Mouse (Mus musculus): ENCODE results near the gene Mfsd11. TPM values are rescaled to one million over a fixed set of nuclear protein-coding genes. Genes with fewer than 3 reads are reported as not detected.

Gene Mfsd11
- polyA plus RNA-seq, 2 experiments: 35.0 to 46.0 TPM

DNA sequence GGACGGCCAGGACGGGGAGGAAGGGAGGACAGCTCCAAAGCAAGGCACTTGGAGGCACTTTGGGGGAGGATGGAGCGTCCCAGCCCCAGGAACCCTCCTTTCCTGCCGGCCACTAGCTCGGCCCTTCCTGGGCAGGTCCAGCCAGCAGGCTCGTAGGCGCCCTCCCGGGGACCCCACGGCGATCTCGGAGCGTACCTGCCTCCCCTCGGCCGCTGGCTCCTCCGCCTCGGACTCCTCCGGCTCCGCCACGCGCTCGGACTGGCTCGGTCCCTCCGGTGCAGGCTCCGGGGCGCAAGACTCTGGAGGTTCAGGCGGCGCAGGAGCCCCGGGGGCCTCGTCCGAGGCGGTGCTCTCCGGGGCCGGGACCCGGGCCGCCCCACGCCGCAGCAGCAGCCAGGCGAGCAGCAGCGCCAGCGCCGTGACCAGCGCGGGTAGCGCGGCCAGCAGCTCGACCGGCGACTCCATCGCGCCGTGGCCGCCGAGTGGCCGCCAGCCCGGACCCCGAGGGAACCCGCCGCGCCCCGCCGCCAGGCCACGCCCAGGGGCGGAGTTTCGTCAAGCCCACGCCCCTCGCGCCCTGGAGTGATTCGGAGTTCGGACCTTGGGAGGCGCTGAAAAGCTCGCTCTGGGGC, 24.6 kb upstream of the Mfsd11 start, which contains the start of gene Mxra7:
Gene Mxra7, minus strand, starts transcription at position 513 of the 632 bp plus-strand sequence.
- ATAC-seq (ENCODE audit: low FRiP score, low read depth) (peak; percentile 56), DNase-seq (ENCODE audit: low spot score) (peak; percentile 57)
- Histone ChIP-seq H3K4me2 (replicated peaks; ENCODE audit: low read depth, low read length, severe bottlenecking) (peak within 1 kb of the TSS; percentile 89), H3K9me3 (ENCODE audit: control insufficient read depth, low read length) (no peaks in the 10 kb centered on the region), H3K9ac (ENCODE audit: low read depth, low read length, severe bottlenecking) (peak within 1 kb of the TSS; percentile 78), H3K36me3 (ENCODE audit: control insufficient read depth, insufficient read depth, low read length) (peaks cover 7% of the 10 kb centered on the region), H3K4me1 (ENCODE audit: control insufficient read depth, insufficient read depth, low read length) (peaks cover 14% of the 10 kb centered on the region; the same call in 1 of the 2 replicates), H3K27me3 (ENCODE audit: control insufficient read depth, insufficient read depth, low read length) (no peaks in the 10 kb centered on the region), H3K4me3 (replicated peaks; ENCODE audit: low read length) (peak within 1 kb of the TSS; percentile 69), H3K27ac (replicated peaks; ENCODE audit: low read depth, low read length) (peak within 1 kb of the TSS; percentile 43; the same call in 1 of the 2 replicates)
- under 1% methylated on average over 52 of the region's 71 CpGs for WGBS
- no peak for TF ChIP-seq POLR2A (IDR thresholded peaks at IDR 0.05; ENCODE audit: borderline replicate concordance, extremely low read depth, insufficient read depth, insufficient read length)

DNA sequence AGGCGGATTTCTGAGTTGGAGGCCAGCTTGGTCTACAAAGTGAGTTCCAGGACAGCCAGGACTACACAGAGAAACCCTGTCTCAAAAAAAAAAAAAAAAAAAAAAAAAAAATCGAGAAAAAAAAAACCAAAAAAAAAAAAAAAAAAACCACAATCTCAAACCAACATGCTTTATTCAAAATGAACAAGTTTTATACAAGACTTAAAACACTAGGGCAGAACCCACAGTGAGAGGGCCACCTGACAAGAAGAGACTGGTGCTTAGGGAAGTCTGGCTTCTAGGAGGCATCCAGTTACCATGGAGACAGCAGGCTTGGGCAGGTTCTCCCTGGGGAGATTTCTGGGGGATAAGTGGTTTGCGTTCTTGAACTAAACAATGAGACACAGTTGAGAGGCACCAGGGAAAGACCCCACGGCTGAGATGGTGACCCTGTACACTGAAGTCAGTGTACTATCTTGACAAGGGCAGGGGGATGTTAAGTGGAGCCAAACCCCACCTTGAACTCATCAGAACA, 20.0 kb upstream of the Mfsd11 start:
- WGBS: 40% methylated on average over 4 of the region's 4 CpGs
- H3K4me3 ChIP-seq (replicated peaks; ENCODE audit: low read length): no peak overlapping the region
- H3K9ac ChIP-seq (ENCODE audit: low read depth, low read length, severe bottlenecking): no peak overlapping the region
- H3K4me1 ChIP-seq (ENCODE audit: control insufficient read depth, insufficient read depth, low read length): peaks cover 6% of the 10 kb centered on the region; the same call in 1 of the 2 replicates
- DNase-seq (ENCODE audit: low spot score) (peak; percentile 46), ATAC-seq (ENCODE audit: low FRiP score, low read depth) (no peak)
- no peak for TF ChIP-seq POLR2A (IDR thresholded peaks at IDR 0.05; ENCODE audit: borderline replicate concordance, extremely low read depth, insufficient read depth, insufficient read length)
- no peak overlapping the region for H3K27ac ChIP-seq (replicated peaks; ENCODE audit: low read depth, low read length)
- H3K4me2 ChIP-seq (replicated peaks; ENCODE audit: low read depth, low read length, severe bottlenecking): no peak overlapping the region
- H3K36me3 ChIP-seq (ENCODE audit: control insufficient read depth, insufficient read depth, low read length): peaks cover 51% of the 10 kb centered on the region
- no peaks in the 10 kb centered on the region for H3K27me3 ChIP-seq (ENCODE audit: control insufficient read depth, insufficient read depth, low read length)
- no peaks in the 10 kb centered on the region for H3K9me3 ChIP-seq (ENCODE audit: control insufficient read depth, low read length)

- DNase-seq (ENCODE audit: low spot score) (no peak), ATAC-seq (ENCODE audit: low FRiP score, low read depth) (no peak)
- Histone ChIP-seq H3K9me3 (ENCODE audit: control insufficient read depth, low read length) (no peaks in the 10 kb centered on the region), H3K27me3 (ENCODE audit: control insufficient read depth, insufficient read depth, low read length) (no peaks in the 10 kb centered on the region), H3K4me3 (replicated peaks; ENCODE audit: low read length) (no peak overlapping the region), H3K4me1 (ENCODE audit: control insufficient read depth, insufficient read depth, low read length) (peaks cover 4% of the 10 kb centered on the region; the same call in 1 of the 2 replicates), H3K9ac (ENCODE audit: low read depth, low read length, severe bottlenecking) (no peak overlapping the region), H3K4me2 (replicated peaks; ENCODE audit: low read depth, low read length, severe bottlenecking) (no peak overlapping the region), H3K27ac (replicated peaks; ENCODE audit: low read depth, low read length) (no peak overlapping the region), H3K36me3 (ENCODE audit: control insufficient read depth, insufficient read depth, low read length) (peaks cover 78% of the 10 kb centered on the region)
- TF ChIP-seq POLR2A (IDR thresholded peaks at IDR 0.05; ENCODE audit: borderline replicate concordance, extremely low read depth, insufficient read depth, insufficient read length): no peak
- 89% methylated on average over 1 of the region's 1 CpGs for WGBS
Observed at GRCm38 (mm10) chr11:116834954-116835353, 17.3 kb upstream of the Mfsd11 start.

DNA sequence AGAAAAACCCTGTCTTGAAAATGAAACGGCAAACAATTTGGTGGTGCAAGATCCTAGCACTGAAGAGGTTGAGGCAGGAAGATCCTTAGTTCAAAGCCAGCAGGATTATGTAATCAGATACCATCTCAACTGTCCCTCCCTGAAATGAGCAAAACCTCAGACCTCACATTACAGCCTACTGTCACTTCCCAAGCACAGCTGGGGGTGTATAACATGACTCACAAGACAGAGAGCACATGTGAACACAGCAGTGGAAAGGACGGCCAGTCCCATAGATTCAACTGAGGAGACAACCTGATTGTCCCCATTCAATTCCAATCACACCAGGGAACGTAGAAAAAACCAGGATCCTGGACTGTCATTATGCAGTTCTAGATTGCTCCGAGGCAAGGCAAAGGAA, 16.0 kb upstream of the Mfsd11 start:
- no peak for DNase-seq (ENCODE audit: low spot score)
- TF ChIP-seq POLR2A (IDR thresholded peaks at IDR 0.05; ENCODE audit: borderline replicate concordance, extremely low read depth, insufficient read depth, insufficient read length): no peak
- no peak overlapping the region for H3K27ac ChIP-seq (replicated peaks; ENCODE audit: low read depth, low read length)
- H3K9me3 ChIP-seq (ENCODE audit: control insufficient read depth, low read length): no peaks in the 10 kb centered on the region
- no peak overlapping the region for H3K9ac ChIP-seq (ENCODE audit: low read depth, low read length, severe bottlenecking)
- no peaks in the 10 kb centered on the region for H3K27me3 ChIP-seq (ENCODE audit: control insufficient read depth, insufficient read depth, low read length)
- no peak overlapping the region for H3K4me2 ChIP-seq (replicated peaks; ENCODE audit: low read depth, low read length, severe bottlenecking)
- no peak for ATAC-seq (ENCODE audit: low FRiP score, low read depth)
- 80% methylated on average over 4 of the region's 4 CpGs for WGBS
- peaks cover 17% of the 10 kb centered on the region for H3K4me1 ChIP-seq (ENCODE audit: control insufficient read depth, insufficient read depth, low read length)
- no peak overlapping the region for H3K4me3 ChIP-seq (replicated peaks; ENCODE audit: low read length)
- peaks cover 87% of the 10 kb centered on the region for H3K36me3 ChIP-seq (ENCODE audit: control insufficient read depth, insufficient read depth, low read length)

DNA sequence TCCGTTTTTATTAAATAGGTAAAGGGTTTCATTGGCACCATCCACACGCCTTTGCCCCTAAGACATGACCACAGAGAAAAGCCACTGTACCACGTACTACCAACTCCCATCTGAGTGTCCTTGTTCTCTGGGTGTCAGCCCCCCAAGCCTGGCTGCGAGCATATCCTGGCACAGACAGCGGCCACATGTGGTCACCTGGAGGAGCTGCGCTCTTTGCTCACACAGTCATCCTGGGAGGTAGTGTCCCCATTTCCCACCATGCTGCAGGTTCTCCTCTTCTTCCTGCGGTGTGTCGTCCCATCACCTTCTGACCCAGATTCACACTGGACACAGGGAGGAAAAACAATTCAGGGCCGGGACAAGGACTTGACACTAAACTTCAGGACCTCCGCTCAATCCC, 14.8 kb upstream of the Mfsd11 start:
- TF ChIP-seq POLR2A (IDR thresholded peaks at IDR 0.05; ENCODE audit: borderline replicate concordance, extremely low read depth, insufficient read depth, insufficient read length): no peak
- Histone ChIP-seq H3K27me3 (ENCODE audit: control insufficient read depth, insufficient read depth, low read length) (no peaks in the 10 kb centered on the region), H3K27ac (replicated peaks; ENCODE audit: low read depth, low read length) (no peak overlapping the region), H3K9ac (ENCODE audit: low read depth, low read length, severe bottlenecking) (no peak overlapping the region), H3K4me3 (replicated peaks; ENCODE audit: low read length) (no peak overlapping the region), H3K9me3 (ENCODE audit: control insufficient read depth, low read length) (no peaks in the 10 kb centered on the region), H3K4me1 (ENCODE audit: control insufficient read depth, insufficient read depth, low read length) (peaks cover 22% of the 10 kb centered on the region), H3K4me2 (replicated peaks; ENCODE audit: low read depth, low read length, severe bottlenecking) (no peak overlapping the region), H3K36me3 (ENCODE audit: control insufficient read depth, insufficient read depth, low read length) (peaks cover 83% of the 10 kb centered on the region)
- WGBS: 92% methylated on average over 10 of the region's 10 CpGs
- ATAC-seq (ENCODE audit: low FRiP score, low read depth): no peak
- DNase-seq (ENCODE audit: low spot score): no peak

Data from limb, embryonic 14.5 days (tissue).